Mouse (Mus musculus) NIH3T3 (cell line): ENCODE results near the gene Cyb5r3.
A peak's percentile ranks its signal among the peaks of the same experiment; 100 is the strongest.
"Not testable (repeated sequence)": the region's sequence is repeated elsewhere in the genome, so short reads cannot be mapped to it uniquely, and the experiment has no call there.

Source experiments
- DNase-seq: peaks from one replicate; pipeline ENCODE4 v3.0.0-alpha.2; 2012; ENCODE audit warnings: low read depth

Cyb5r3 gene

DNA sequence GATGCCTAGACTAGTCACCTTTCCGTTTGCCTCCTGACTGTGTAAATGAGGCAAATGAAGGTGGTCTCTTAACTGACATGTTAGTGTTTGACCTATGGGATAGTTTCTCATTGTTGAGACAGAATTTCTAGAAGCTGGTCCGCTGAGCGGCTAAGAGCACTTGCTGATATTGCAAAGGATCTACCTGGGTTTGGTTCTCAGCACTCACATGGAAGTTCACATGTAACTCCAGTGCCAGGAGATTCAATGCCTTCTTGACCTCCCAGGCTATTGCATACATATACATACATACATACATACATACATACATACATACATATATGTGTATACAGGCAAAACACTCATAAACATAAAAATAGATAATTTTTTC is 22.3 kb downstream of the Cyb5r3 start:
- no peak for DNase-seq

GRCm38 (mm10) chr15:83149196-83150072 is 23.0 kb downstream of the Cyb5r3 start, which contains the start of gene Poldip3:
Poldip3 (minus strand) TSS chr15:83149384.
- peak; percentile 99 for DNase-seq

GRCm38 (mm10) chr15:83148801-83149195 is 23.6 kb downstream of the Cyb5r3 start:
- DNase-seq, result no peak

- DNase-seq, result peak; percentile 58
Observed at GRCm38 (mm10) chr15:83148395-83148794, 24.0 kb downstream of the Cyb5r3 start.

- no peak for DNase-seq
Observed at GRCm38 (mm10) chr15:83145541-83145940, 26.9 kb downstream of the Cyb5r3 start.

- DNase-seq, result peak; percentile 78
Observed at GRCm38 (mm10) chr15:83142861-83143260, 29.5 kb downstream of the Cyb5r3 start.

DNA sequence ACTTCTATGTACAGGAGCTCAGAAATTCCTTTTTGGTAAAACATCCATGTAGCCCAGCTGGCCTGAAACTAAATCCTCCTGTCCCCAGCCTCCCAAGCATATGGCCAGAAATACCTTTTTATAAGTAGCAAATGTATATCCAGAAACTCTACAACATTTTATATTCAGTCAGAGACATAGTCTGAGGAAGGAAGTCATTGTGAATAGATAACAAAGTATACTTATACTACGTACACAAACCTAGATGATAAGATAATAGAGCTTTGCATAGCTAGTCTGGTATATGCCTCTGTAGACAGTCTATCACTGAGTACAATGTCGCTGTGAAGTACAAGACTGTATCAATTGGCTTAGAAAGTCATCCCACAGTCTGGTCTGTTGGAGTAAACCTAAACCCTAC is 36.7 kb downstream of the Cyb5r3 start:
- no peak for DNase-seq

DNA sequence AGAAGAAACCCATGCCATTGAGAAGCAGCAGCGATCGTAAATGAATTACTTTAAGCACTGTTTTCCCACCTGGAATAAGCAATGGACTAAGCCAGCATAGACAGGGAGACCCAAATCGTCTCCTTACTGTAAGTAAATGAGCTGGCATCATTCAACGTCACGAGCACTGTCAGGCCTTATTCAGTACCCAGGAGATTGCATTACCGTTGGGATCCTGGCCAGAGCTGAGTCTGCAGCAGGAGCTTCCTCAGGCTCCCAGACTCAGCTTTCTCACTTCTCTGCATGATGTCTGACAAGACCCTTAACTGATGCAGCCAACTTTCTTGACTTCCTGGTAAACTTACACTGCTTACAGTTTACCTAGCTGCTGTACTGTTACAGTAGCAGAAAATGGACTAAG is 37.7 kb downstream of the Cyb5r3 start:
- DNase-seq, result no peak

- no peak for DNase-seq
Observed at GRCm38 (mm10) chr15:83129530-83130231, 42.7 kb downstream of the Cyb5r3 start.

DNA sequence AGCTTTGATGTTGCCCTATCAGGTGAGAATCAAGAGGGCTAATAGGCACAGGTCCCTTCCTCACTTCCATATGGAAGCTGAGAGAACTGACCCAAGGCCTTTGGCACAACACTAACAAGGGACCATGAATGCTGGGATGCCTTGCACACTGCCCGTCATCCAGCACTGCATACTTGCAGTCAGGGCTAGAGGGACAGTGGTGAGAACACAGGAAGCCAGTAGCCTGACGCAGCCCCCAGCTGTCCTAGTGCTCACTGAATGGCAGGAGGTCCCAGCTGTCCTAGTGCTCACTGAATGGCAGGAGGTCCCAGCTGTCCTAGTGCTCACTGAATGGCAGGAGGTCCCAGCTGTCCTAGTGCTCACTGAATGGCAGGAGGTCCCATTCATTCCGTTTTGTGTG is 45.4 kb downstream of the Cyb5r3 start:
- DNase-seq, result not testable (repeated sequence)

DNA sequence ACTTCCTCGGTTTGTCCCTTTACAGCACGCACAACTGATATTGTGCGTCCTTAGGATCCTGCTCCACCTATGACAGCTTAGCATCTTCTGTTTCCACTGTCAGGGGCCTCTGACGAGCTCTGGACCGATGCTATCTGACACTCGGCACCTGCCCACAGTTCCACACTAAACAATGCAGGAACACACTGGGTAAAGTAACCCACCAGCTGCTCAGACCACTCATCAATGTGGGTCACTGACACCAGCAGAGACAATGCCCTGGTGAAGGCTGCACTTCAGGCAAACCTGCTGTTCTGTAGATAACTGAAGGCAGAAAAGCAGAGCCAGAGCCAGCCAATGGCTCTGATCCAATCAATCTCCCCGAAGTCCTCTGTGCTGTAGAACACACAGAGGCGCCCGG is 45.8 kb downstream of the Cyb5r3 start:
- DNase-seq, result no peak

- DNase-seq, result no peak
Observed at GRCm38 (mm10) chr15:83124625-83125024, 47.8 kb downstream of the Cyb5r3 start.

DNA sequence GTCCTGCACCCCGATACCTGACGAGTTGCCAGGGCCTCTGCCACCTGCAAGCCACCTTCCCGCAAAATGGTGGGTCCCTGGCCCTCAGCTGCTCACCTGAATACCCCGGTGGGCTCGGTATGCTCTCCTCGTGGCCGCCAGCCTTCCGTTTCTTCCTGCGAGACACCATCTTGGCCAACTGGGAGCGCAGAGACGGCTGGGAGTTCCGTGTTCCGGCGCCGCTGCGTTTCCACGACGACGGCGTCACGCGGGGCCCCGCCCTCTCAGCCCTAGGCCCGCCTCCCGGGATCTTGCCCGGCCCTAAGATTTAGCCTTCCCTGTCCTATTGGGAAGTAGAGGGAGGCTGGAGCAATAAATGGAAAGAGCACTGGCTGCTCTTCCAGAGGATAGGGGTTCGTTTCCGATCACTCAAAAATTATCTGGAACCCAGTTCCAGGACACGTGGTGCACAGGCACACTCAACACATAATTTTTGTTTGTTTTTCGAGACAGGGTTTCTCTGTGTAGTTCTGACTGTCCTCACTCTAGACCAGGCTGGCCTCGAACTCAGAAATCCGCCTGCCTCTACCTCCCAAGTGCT is 49.7 kb downstream of the Cyb5r3 start, which contains the start of gene Rrp7a:
Gene Rrp7a, minus strand, starts transcription at position 236 of the 580 bp plus-strand sequence.
- peak; percentile 96 for DNase-seq

GRCm38 (mm10) chr15:83121709-83122565 is 50.5 kb downstream of the Cyb5r3 start:
- peak; percentile 86 for DNase-seq

- peak; percentile 86 for DNase-seq
Observed at GRCm38 (mm10) chr15:83118360-83118759, 54.0 kb downstream of the Cyb5r3 start.

DNA sequence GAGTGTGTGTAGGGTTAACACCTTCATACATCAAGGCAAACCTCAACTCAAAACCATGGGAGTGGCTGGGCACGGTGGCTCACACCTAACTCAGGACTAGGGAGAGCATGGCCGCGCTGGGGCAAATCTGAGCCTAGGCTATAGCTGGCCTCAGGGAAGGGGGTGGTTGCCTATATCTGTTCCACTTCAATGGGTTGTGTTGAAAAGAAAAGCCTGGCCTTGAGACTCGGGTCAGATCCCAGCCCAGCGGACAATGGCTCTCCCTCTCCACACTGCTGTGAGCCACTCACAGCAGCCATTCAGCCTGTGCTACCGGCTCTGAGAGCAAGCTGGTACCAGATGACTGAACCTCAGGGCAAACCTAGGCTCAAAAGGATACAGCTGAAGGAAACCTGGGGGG is 57.3 kb downstream of the Cyb5r3 start:
- DNase-seq, result no peak

- no peak for DNase-seq
Observed at GRCm38 (mm10) chr15:83114106-83114505, 58.3 kb downstream of the Cyb5r3 start.

GRCm38 (mm10) chr15:83112898-83113297 is 59.5 kb downstream of the Cyb5r3 start:
- DNase-seq, result peak; percentile 69

- DNase-seq, result no peak
Observed at GRCm38 (mm10) chr15:83111874-83112273, 60.5 kb downstream of the Cyb5r3 start.

- no peak for DNase-seq
Observed at GRCm38 (mm10) chr15:83111290-83111689, 61.1 kb downstream of the Cyb5r3 start.

GRCm38 (mm10) chr15:83107814-83108213 is 64.6 kb downstream of the Cyb5r3 start:
- no peak for DNase-seq

GRCm38 (mm10) chr15:83106426-83106825 is 66.0 kb downstream of the Cyb5r3 start:
- DNase-seq, result no peak
